Mouse (Mus musculus): Measurements from ENCODE around the gene Ttyh1. TPM values are rescaled to one million over a fixed set of nuclear protein-coding genes. Genes with fewer than 3 reads are reported as not detected.

Gene Ttyh1
- polyA plus RNA-seq, 1 experiment from 2014 or later = 2.6 TPM

GRCm38 (mm10) chr7:4136771-4137531 lies 17.7 kb downstream of the Ttyh1 start, which contains the start of gene Leng8:
Gene Leng8, plus strand, starts transcription at chr7:4137039.
- Histone ChIP-seq H3K4me3 (peak within 1 kb of the TSS; percentile 93), H3K9me3 (no peaks in the 10 kb centered on the region), H3K4me1 (peaks cover 17% of the 10 kb centered on the region), H3K27me3 (no peaks in the 10 kb centered on the region), H3K27ac (peak within 1 kb of the TSS; percentile 96), H3K4me2 (peak within 1 kb of the TSS; percentile 74), H3K9ac (peak within 1 kb of the TSS; percentile 89), H3K36me3 (peaks cover 35% of the 10 kb centered on the region)
- under 1% methylated on average over 67 of the region's 78 CpGs for WGBS
- ATAC-seq (ENCODE audit: insufficient number of reproducible peaks, low FRiP score, low TSS enrichment, low read depth) = peak; percentile 99

DNA sequence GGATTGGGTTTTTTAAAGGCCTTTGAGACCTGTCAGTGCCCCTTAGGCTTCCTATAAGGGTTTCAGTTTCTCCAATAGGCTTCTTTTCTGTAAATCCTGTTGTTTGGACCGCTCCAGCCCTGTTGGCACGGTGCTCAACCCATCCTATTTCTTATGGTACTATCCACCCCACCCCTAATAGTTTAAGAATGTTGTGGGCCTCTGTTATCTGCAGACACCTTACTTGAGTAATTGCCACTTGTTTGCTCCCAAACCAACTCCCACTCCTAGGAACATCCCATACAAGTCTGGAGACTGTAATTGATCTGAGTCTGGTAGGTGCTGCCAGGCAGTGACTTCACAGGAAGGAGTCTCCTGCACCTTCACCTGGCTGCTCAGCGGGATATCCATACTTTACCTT lies 18.5 kb downstream of the Ttyh1 start:
- H3K4me1 ChIP-seq = peaks cover 17% of the 10 kb centered on the region
- no peaks in the 10 kb centered on the region for H3K27me3 ChIP-seq
- ATAC-seq (ENCODE audit: insufficient number of reproducible peaks, low FRiP score, low TSS enrichment, low read depth) = no peak
- no peaks in the 10 kb centered on the region for H3K9me3 ChIP-seq
- H3K4me2 ChIP-seq = peak overlapping the region; percentile 74
- peak overlapping the region; percentile 96; the same call in 1 of the 2 replicates for H3K27ac ChIP-seq
- peak overlapping the region; percentile 89 for H3K9ac ChIP-seq
- WGBS = 65% methylated on average over 3 of the region's 3 CpGs
- peaks cover 43% of the 10 kb centered on the region for H3K36me3 ChIP-seq
- peak overlapping the region; percentile 93 for H3K4me3 ChIP-seq

GRCm38 (mm10) chr7:4138181-4138580 lies 19.0 kb downstream of the Ttyh1 start:
- Histone ChIP-seq H3K4me3 (peak overlapping the region; percentile 93), H3K4me1 (peaks cover 17% of the 10 kb centered on the region), H3K9ac (peak overlapping the region; percentile 89), H3K27ac (no peak overlapping the region), H3K36me3 (peaks cover 48% of the 10 kb centered on the region), H3K9me3 (no peaks in the 10 kb centered on the region), H3K4me2 (peak overlapping the region; percentile 74), H3K27me3 (no peaks in the 10 kb centered on the region)
- ATAC-seq (ENCODE audit: insufficient number of reproducible peaks, low FRiP score, low TSS enrichment, low read depth) = no peak
- WGBS = 88% methylated on average over 2 of the region's 2 CpGs

GRCm38 (mm10) chr7:4138671-4139070 lies 19.5 kb downstream of the Ttyh1 start:
- no peak overlapping the region for H3K4me2 ChIP-seq

GRCm38 (mm10) chr7:4139391-4139790 lies 20.2 kb downstream of the Ttyh1 start:
- Histone ChIP-seq H3K4me2 (no peak overlapping the region), H3K36me3 (peaks cover 60% of the 10 kb centered on the region), H3K27me3 (no peaks in the 10 kb centered on the region), H3K27ac (no peak overlapping the region), H3K9me3 (no peaks in the 10 kb centered on the region), H3K9ac (no peak overlapping the region), H3K4me1 (peaks cover 14% of the 10 kb centered on the region), H3K4me3 (no peak overlapping the region)
- 95% methylated on average over 5 of the region's 5 CpGs for WGBS
- ATAC-seq (ENCODE audit: insufficient number of reproducible peaks, low FRiP score, low TSS enrichment, low read depth) = no peak

More at GRCm38 (mm10) chr7:4138671-4139070, 19.5 kb downstream of the Ttyh1 start:
- Histone ChIP-seq H3K27ac (no peak overlapping the region), H3K36me3 (peaks cover 53% of the 10 kb centered on the region), H3K27me3 (no peaks in the 10 kb centered on the region), H3K9ac (no peak overlapping the region), H3K4me1 (peaks cover 15% of the 10 kb centered on the region), H3K4me3 (0 out of 2 replicates have a peak overlapping the region, but pooled peaks have one; percentile 93), H3K9me3 (no peaks in the 10 kb centered on the region)
- ATAC-seq (ENCODE audit: insufficient number of reproducible peaks, low FRiP score, low TSS enrichment, low read depth) = no peak
- WGBS = 95% methylated on average over 7 of the region's 7 CpGs

DNA sequence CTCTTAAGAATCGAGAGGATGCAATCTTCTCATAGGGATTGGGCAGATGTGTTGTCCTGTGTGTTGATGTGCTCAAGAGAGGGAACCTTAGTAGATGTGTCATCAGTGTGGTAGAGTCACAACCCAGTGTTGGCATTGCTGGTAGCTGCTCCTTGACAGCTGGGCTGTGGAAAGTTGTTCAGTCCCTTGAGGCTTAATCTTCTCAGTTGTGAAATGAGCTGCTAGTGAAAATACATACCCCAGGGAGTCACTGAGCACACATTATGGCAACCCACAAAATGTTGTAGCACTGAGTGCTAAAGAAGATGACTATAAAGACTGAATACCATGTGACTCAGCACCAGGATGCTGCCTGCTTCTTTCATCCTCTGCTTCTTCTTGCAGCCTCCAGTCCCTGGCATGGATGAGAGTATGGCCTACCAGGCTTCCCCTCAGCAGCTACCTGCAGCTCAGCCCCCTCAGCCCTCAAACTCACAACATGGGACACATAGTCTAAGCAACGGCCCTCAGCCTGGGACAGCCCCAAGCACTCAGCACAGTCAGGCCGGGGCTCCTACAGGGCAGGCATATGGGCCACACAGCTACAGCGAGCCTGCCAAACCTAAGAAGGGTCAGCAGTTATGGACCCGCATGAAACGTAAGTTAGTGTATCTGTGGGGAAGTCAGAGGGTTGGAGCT lies 22.6 kb downstream of the Ttyh1 start:
- H3K4me1 ChIP-seq = peaks cover 12% of the 10 kb centered on the region
- H3K9me3 ChIP-seq = no peaks in the 10 kb centered on the region
- no peak overlapping the region for H3K4me2 ChIP-seq
- peaks cover 84% of the 10 kb centered on the region for H3K36me3 ChIP-seq
- no peak overlapping the region for H3K27ac ChIP-seq
- no peak overlapping the region for H3K4me3 ChIP-seq
- 92% methylated on average over 6 of the region's 6 CpGs for WGBS
- no peak overlapping the region for H3K9ac ChIP-seq
- ATAC-seq (ENCODE audit: insufficient number of reproducible peaks, low FRiP score, low TSS enrichment, low read depth) = no peak
- no peaks in the 10 kb centered on the region for H3K27me3 ChIP-seq

DNA sequence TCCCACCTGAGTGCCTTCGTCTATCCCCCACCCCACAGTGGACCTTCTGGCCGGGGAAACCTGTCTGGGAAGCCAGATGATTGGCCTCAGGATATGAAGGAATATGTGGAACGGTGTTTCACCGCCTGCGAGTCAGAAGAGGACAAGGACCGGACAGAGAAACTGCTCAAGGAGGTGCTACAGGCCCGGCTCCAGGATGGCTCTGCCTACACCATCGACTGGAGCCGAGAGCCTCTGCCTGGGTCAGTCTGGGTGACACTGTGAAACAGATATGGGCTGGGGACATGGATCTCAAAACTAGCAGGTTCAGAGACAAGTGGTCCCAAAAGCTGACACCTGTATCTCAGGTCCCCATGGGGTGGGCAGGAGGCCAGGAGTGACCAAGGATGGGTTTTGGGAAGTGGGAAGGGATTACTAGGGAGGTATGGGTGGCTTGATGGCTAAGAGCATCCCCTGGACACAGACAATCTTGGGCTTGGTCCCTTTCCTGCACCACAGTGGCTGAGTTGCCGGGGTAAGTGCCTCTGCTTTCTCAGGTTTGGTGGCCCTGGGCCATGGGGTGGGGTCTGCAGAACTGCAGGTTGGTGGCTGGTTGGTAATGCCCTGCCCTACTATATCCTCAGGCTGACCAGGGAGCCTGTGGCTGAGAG lies 23.7 kb downstream of the Ttyh1 start:
- no peaks in the 10 kb centered on the region for H3K9me3 ChIP-seq
- H3K36me3 ChIP-seq = peaks cover 95% of the 10 kb centered on the region
- no peak overlapping the region for H3K27ac ChIP-seq
- H3K4me2 ChIP-seq = no peak overlapping the region
- ATAC-seq (ENCODE audit: insufficient number of reproducible peaks, low FRiP score, low TSS enrichment, low read depth) = no peak
- no peak overlapping the region for H3K4me3 ChIP-seq
- 95% methylated on average over 10 of the region's 10 CpGs for WGBS
- H3K27me3 ChIP-seq = no peaks in the 10 kb centered on the region
- H3K9ac ChIP-seq = no peak overlapping the region
- H3K4me1 ChIP-seq = peaks cover 14% of the 10 kb centered on the region

- Histone ChIP-seq H3K4me2 (no peak overlapping the region), H3K4me1 (peaks cover 13% of the 10 kb centered on the region), H3K36me3 (peaks cover 97% of the 10 kb centered on the region), H3K27ac (no peak overlapping the region), H3K9ac (no peak overlapping the region), H3K27me3 (no peaks in the 10 kb centered on the region), H3K4me3 (no peak overlapping the region), H3K9me3 (no peaks in the 10 kb centered on the region)
- 97% methylated on average over 19 of the region's 19 CpGs for WGBS
- ATAC-seq (ENCODE audit: insufficient number of reproducible peaks, low FRiP score, low TSS enrichment, low read depth) = no peak
Measured at GRCm38 (mm10) chr7:4143506-4143905, 24.3 kb downstream of the Ttyh1 start.

DNA sequence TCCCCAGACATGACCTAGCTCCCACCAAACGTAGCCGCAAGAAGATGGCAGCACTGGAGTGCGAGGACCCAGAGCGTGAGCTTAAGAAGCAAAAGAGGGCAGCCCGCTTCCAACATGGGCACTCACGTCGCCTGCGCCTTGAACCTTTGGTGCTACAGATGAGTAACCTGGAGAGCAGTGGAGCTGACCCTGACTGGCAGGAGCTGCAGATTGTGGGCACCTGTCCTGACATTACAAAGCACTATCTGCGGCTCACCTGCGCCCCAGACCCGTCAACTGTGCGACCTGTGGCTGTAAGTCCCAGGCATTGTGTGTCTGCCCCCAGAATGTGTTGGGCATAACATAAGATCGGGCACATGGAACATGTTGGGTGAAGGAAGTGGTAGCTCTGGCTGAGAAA lies 24.8 kb downstream of the Ttyh1 start:
- no peak overlapping the region for H3K4me3 ChIP-seq
- H3K27ac ChIP-seq = no peak overlapping the region
- H3K4me2 ChIP-seq = no peak overlapping the region
- no peak overlapping the region for H3K9ac ChIP-seq
- no peak for ATAC-seq (ENCODE audit: insufficient number of reproducible peaks, low FRiP score, low TSS enrichment, low read depth)
- H3K36me3 ChIP-seq = peaks cover 92% of the 10 kb centered on the region
- no peaks in the 10 kb centered on the region for H3K27me3 ChIP-seq
- WGBS = 96% methylated on average over 13 of the region's 13 CpGs
- H3K9me3 ChIP-seq = no peaks in the 10 kb centered on the region
- H3K4me1 ChIP-seq = peaks cover 19% of the 10 kb centered on the region

GRCm38 (mm10) chr7:4144766-4145551 lies 25.8 kb downstream of the Ttyh1 start:
- no peak overlapping the region for H3K27ac ChIP-seq
- H3K36me3 ChIP-seq = peaks cover 83% of the 10 kb centered on the region
- H3K27me3 ChIP-seq = no peaks in the 10 kb centered on the region
- 95% methylated on average over 20 of the region's 20 CpGs for WGBS
- no peak for ATAC-seq (ENCODE audit: insufficient number of reproducible peaks, low FRiP score, low TSS enrichment, low read depth)
- no peak overlapping the region for H3K4me2 ChIP-seq
- H3K9ac ChIP-seq = no peak overlapping the region
- no peaks in the 10 kb centered on the region for H3K9me3 ChIP-seq
- H3K4me1 ChIP-seq = peaks cover 22% of the 10 kb centered on the region
- no peak overlapping the region for H3K4me3 ChIP-seq

DNA sequence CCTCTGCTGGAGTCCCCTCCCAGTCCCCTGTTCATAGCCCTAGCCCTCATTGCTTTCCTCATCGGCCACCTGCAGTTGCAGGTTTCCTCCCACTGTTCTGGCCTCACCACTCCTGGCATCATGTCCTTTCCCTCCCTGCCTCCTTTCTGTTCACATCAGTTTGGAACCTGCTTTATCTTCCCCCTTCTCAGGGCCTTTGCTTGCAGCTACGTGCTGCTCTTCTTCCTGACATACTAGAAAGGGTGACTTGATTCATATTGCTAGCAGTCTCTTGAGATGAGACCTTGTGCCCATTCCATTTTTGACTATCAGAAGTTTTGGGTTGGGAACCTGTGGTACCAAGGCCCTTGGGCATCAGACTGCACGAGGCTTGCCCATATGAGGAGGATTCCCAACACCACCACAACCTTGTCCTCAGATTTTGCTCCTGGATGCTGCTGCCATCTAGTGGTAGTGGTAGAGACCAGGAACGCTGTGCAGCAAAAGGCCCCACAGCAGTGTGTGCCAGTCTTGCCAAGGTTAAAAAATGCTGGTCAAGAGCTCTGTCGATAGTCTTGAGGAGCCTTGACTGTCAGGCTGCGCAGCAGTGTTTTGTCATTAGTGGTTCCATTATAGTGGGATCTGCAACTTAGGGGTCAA lies 26.5 kb downstream of the Ttyh1 start:
- Histone ChIP-seq H3K9me3 (no peaks in the 10 kb centered on the region), H3K27me3 (no peaks in the 10 kb centered on the region), H3K9ac (no peak overlapping the region), H3K36me3 (peaks cover 76% of the 10 kb centered on the region), H3K4me3 (no peak overlapping the region), H3K27ac (no peak overlapping the region), H3K4me2 (no peak overlapping the region), H3K4me1 (peaks cover 28% of the 10 kb centered on the region)
- WGBS = 68% methylated on average over 6 of the region's 6 CpGs
- no peak for ATAC-seq (ENCODE audit: insufficient number of reproducible peaks, low FRiP score, low TSS enrichment, low read depth)
